Mouse (Mus musculus): ENCODE measurements around the gene Ttc23.

GRCm38 (mm10) chr7:67673656-67674055 lies 26.4 kb downstream of the Ttc23 start:
- TF ChIP-seq MAFK (IDR thresholded peaks at IDR 0.05; ENCODE audit: insufficient replicate concordance, low read length) (no peak), JUND (conservative IDR thresholded peaks at IDR 0.05; ENCODE audit: low read depth, low read length) (no peak), TCF12 (IDR thresholded peaks at IDR 0.05; ENCODE audit: low read depth, low read length) (no peak), KAT2A (IDR thresholded peaks at IDR 0.05; ENCODE audit: insufficient replicate concordance, low read length) (no peak), TBP (conservative IDR thresholded peaks at IDR 0.05; ENCODE audit: low read depth, low read length) (no peak), CTCF (conservative IDR thresholded peaks at IDR 0.05 in 1 of 2, IDR thresholded peaks at IDR 0.05 in 1 of 2; ENCODE audit: low read depth in 2 of 2, low read length in 2 of 2) (no peak), HCFC1 (IDR thresholded peaks at IDR 0.05; ENCODE audit: low read depth, low read length) (no peak)

Data from CH12.LX (cell line).